Mouse (Mus musculus) spleen, adult 2 months (tissue): Measurements from ENCODE around the gene Cln6.

ENCODE experiments used
- CTCF ChIP-seq: fragments of 200-500 bp; IDR thresholded peaks from 2 replicates; pipeline ENCODE4 v1.5.1; 2011; ENCODE audit warnings: mild to moderate bottlenecking, inconsistent platforms; ENCODE audit not compliant: insufficient read depth, insufficient read length, insufficient replicate concordance; ENCODE audit errors: extremely low read depth
- POLR2A ChIP-seq: fragments of 200-500 bp; IDR thresholded peaks from 2 replicates; pipeline ENCODE4 v1.6.1; 2011; ENCODE audit warnings: low read depth, low read length, inconsistent platforms

DNA sequence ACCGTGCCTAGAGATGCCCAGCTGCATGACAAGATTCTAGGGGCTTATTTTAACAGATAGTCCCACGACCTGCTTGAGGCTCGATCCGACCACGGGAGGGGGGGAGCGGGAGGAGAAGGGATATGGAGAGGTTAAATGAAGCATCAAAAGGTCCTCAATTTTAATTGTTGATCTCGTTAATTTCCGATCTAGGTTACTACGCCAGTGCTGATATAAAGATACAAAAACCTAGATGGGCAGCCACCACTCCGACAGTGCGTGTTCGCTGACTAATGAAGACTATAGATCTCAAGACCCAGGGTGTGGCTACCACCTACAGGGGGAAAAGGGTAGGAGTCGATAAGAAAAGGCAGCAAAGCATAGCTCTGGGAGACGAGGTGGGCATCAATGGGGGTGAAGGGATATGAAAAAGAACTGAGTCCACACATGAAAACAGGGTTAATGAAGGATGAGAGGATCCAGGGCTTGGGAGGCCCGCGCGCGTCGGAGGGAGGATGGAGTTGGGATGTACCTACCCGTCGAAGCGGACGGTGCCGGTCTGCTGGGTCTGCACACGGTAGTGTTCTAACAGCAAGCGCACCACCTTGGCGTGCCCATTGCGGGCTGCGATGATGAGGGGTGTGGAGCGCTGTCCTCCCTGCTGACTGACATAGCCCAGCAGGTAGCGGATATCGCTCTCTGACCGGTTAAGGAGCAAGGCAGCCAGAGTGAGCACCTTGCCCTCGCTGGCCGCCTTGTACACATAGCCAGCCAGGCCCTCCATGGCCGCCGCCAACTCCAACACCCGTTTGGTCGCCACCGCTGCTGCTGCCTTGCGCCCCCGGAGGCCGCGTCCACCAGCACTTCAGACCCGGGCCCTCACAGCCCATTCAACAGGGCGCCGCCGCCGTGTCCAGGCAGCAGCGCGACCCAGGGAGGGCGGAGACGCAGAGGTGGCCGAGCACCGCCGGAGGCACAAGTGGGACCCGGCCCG lies 27.8 kb upstream of the Cln6 start:
- no peak for TF ChIP-seq POLR2A
- TF ChIP-seq CTCF, result no peak
